Mouse (Mus musculus) brain, adult 10 weeks (tissue): ENCODE results near the gene Surf2. TPM values are rescaled to one million over a fixed set of nuclear protein-coding genes. Genes with fewer than 3 reads are reported as not detected.

ENCODE experiments used
- polyA plus RNA-seq: library from polyadenylated mRNA; stranded (reverse); fragments of 350-450 nt; fragmentation: Illumina TruSeq; extraction: RNeasy Lipid Tissue Mini Kit (QIAGEN cat#74804); gene quantifications from one replicate; pipeline ENCODE4 v1.2.3, GENCODE M21; 2015; ENCODE audit warnings: low read depth, low replicate concordance

Surf2 gene
- polyA plus RNA-seq: 68.7 TPM

DNA sequence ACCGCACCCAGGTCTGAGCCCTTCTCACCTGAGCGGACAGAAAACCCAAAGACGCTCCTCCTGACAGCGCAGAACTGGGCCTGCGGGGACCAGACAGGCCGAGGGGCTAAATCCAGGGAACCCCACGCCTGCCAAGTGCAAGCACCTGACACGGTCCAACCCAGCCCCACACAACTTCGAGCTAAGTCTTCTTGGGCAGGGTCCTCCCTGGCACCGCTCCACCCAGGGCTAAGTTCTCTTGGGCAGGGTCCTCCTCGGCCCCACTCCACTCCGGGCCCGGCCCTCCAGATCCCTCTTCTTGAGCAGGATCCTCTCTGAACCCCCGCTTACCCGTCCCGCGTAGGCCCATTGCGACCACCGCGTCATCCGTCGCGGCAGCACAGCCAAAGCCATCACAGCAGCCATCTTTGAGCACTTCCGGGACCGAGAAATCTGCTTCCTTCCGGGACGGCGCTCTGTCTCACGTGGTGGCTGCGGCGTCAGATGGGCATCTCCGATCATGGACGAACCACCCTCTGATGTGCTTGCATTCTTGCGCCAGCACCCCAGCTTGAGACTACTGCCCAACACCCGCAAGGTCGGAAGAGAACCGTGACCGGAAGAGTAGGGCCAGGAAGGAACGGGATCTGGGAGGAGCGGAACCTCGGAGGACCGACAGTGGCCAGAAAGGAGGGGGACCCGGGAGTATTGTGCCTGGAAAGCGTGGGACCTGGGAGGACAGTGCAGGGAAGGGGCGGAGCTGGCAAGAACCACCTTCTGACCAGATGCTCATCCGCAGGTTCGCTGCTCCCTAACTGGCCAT lies at the start of gene Surf2, which contains the start of gene Surf1:
Surf2 (plus strand) TSS at position 441 of the 802 bp plus-strand sequence.
Surf1 (minus strand) TSS at position 604 of the 802 bp plus-strand sequence.

DNA sequence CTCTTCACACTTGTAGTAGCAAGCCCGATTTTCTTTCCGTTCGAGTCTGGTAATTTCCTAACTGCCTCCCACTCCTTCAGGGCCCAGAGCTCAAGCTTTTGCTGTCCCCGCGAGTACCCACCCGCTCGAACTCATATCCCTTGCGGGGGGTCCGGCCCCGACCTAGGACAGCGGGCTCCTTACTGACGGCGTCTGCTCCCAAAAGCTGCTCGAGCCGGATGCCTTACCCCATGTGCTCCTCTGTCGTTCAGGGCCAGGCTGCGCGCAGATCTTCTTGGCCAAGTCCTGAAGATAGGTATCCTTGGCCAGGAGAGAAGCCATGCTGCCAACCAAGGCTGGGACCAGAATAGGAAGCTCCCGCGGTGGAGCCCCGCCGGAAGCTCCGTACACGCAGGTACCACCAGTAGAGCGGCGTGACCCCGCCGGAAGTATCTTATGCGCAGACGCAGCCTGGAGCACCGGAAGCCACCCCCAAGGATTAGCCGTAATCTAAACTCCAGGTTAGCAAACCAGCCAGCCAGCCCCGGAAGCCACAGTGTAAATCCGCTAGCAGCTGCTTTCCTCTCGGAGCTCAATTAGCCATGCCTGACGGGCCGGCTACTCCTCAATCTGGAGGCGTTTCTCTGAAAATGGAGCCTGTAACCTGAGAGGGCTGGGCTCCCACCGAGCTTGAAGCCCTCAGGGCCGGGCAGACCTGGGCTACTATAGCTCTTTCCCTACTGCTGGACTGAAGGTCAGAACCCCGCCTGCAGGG lies 13.5 kb upstream of the Surf2 start, which contains the start of gene Surf6:
Surf6 (minus strand) TSS at position 413 of the 754 bp plus-strand sequence.

GRCm38 (mm10) chr2:26910124-26910993 lies 5.8 kb upstream of the Surf2 start, which contains the start of the genes Med22 and Rpl7a:
TSS of gene Med22 (minus strand) at chr2:26910677.
TSS of gene Rpl7a (plus strand) at chr2:26910764.

GRCm38 (mm10) chr2:26933304-26934055 lies 17.3 kb downstream of the Surf2 start, which contains the start of the genes Surf4 and Stkld1:
TSS of gene Surf4 (minus strand) at chr2:26933928.
TSS of gene Stkld1 (plus strand) at chr2:26934047.

GRCm38 (mm10) chr2:26963923-26964723 lies 48.0 kb downstream of the Surf2 start, which contains the start of gene Rexo4:
TSS of gene Rexo4 (minus strand) at chr2:26964386.

Other genes starting within 250 kb of the Surf2 start
- not detected for gene Lcn4, start 245.1 kb upstream of the Surf2 start, polyA plus RNA-seq
- not detected for gene Abo, start 51.4 kb upstream of the Surf2 start, polyA plus RNA-seq
- 20.5 TPM for gene Surf6, start 13.5 kb upstream of the Surf2 start, polyA plus RNA-seq
- gene Med22, start 5.7 kb upstream of the Surf2 start, polyA plus RNA-seq: 54.1 TPM
- 866 TPM for gene Rpl7a, start 5.6 kb upstream of the Surf2 start, polyA plus RNA-seq
- gene Surf1, start 163 bp downstream of the Surf2 start, polyA plus RNA-seq: 161 TPM
- gene Surf4, start 17.6 kb downstream of the Surf2 start, polyA plus RNA-seq: 51.1 TPM
- gene Stkld1, start 17.7 kb downstream of the Surf2 start, polyA plus RNA-seq: not detected
- gene Rexo4, start 48.0 kb downstream of the Surf2 start, polyA plus RNA-seq: 66.6 TPM
- gene Adamts13, start 57.0 kb downstream of the Surf2 start, polyA plus RNA-seq: 4.2 TPM
- gene Cacfd1, start 93.6 kb downstream of the Surf2 start, polyA plus RNA-seq: 44.5 TPM
- 21.4 TPM for gene Slc2a6, start 111.6 kb downstream of the Surf2 start, polyA plus RNA-seq
- gene Mymk, start 155.8 kb downstream of the Surf2 start, polyA plus RNA-seq: not detected
- 16.1 TPM for gene Adamtsl2, start 163.0 kb downstream of the Surf2 start, polyA plus RNA-seq
- gene Fam163b, start 226.1 kb downstream of the Surf2 start, polyA plus RNA-seq: 85.0 TPM
- gene Dbh, start 248.9 kb downstream of the Surf2 start, polyA plus RNA-seq: 0.40 TPM